Comparison of ENCODE assay signal across 9 mouse cellular contexts in genomic region chr11:83426964-83427363, GRCm38 (mm10). TPM values are rescaled to one million over a fixed set of nuclear protein-coding genes. Genes with fewer than 3 reads are reported as not detected.
DNase-seq lines count a peak whose midpoint lies in the region; ATAC-seq and TF ChIP-seq lines count a peak whose summit lies in the region.
"Had no signal": no experiment of that assay in that cellular context is flagged by ENCODE, and none has a peak within 500 bp of the region (broad histone marks: within the 10 kb centered on the region; RNA-seq: fewer than 3 reads in every experiment).

No protein-coding gene starts in this region.

- H3K9me3 ChIP-seq in embryonic facial prominence, embryonic 15.5 days (replicated peaks): no peaks in the 10 kb centered on the region
- H3K9me3 ChIP-seq in limb, embryonic 13.5 days: no peaks in the 10 kb centered on the region

- peak; percentile 34 for DNase-seq in kidney, postnatal 10 days
- DNase-seq in kidney, adult 8-10 months: no peak
- DNase-seq in frontal cortex, postnatal 36 days (ENCODE audit: low spot score in 2 of 2): no peak
- DNase-seq: right cerebral cortex, adult 18-20 months had no signal

- H3K9ac ChIP-seq in embryonic facial prominence, embryonic 15.5 days: no peak overlapping the region
- H3K9ac ChIP-seq in limb, embryonic 13.5 days: no peak overlapping the region

- peaks cover 45% of the 10 kb centered on the region for H3K27me3 ChIP-seq in embryonic facial prominence, embryonic 15.5 days
- peaks cover 61% of the 10 kb centered on the region for H3K27me3 ChIP-seq in limb, embryonic 13.5 days
- peaks cover 17% of the 10 kb centered on the region for H3K27me3 ChIP-seq in small intestine, adult 2 months (ENCODE audit: control insufficient read depth, insufficient read depth, low read length)

- H3K4me1 ChIP-seq in embryonic facial prominence, embryonic 15.5 days: peaks cover 10% of the 10 kb centered on the region
- 0 out of 2 replicates have a peak, but pooled peaks cover 5% of the 10 kb centered on the region for H3K4me1 ChIP-seq in limb, embryonic 13.5 days
- H3K4me1 ChIP-seq in small intestine, adult 2 months (ENCODE audit: control insufficient read depth, insufficient read depth, insufficient read length, low read length): peaks cover 3% of the 10 kb centered on the region; the same call in 1 of the 2 replicates

- H3K27ac ChIP-seq in embryonic facial prominence, embryonic 15.5 days (replicated peaks): no peak overlapping the region
- H3K27ac ChIP-seq in limb, embryonic 13.5 days: no peak overlapping the region
- H3K27ac ChIP-seq in small intestine, adult 2 months (ENCODE audit: insufficient read depth, low read depth, low read length): no peak overlapping the region

- TF ChIP-seq CTCF in small intestine, adult 2 months (IDR thresholded peaks at IDR 0.05; ENCODE audit: extremely low read depth, insufficient read length, insufficient replicate concordance, low read depth, low read length): no peak

- H3K4me3 ChIP-seq in embryonic facial prominence, embryonic 15.5 days (replicated peaks): no peak overlapping the region
- H3K4me3 ChIP-seq in limb, embryonic 13.5 days: peak overlapping the region; percentile 14; the same call in 1 of the 2 replicates
- H3K4me3 ChIP-seq in small intestine, adult 2 months (ENCODE audit: low read depth, low read length): peak overlapping the region; percentile 3; the same call in 1 of the 2 replicates

- ATAC-seq in embryonic facial prominence, embryonic 15.5 days (ENCODE audit: insufficient number of reproducible peaks, low FRiP score, low TSS enrichment, low read depth): no peak
- no peak for ATAC-seq in limb, embryonic 13.5 days (ENCODE audit: low FRiP score, low read depth)
- ATAC-seq in erythroid progenitor cell, adult 5-6 weeks (replicated peaks; ENCODE audit: low FRiP score, poor library complexity, severe bottlenecking): no peak

- no peaks in the 10 kb centered on the region for H3K36me3 ChIP-seq in embryonic facial prominence, embryonic 15.5 days
- H3K36me3 ChIP-seq in limb, embryonic 13.5 days: no peaks in the 10 kb centered on the region
- no peaks in the 10 kb centered on the region for H3K36me3 ChIP-seq in small intestine, adult 2 months (ENCODE audit: control insufficient read depth, insufficient read depth, low read length)

- TF ChIP-seq POLR2A in small intestine, adult 2 months (IDR thresholded peaks at IDR 0.05; ENCODE audit: low read depth, low read length): no peak

- peak overlapping the region; percentile 12; the same call in 1 of the 2 replicates for H3K4me2 ChIP-seq in embryonic facial prominence, embryonic 15.5 days (replicated peaks)
- H3K4me2 ChIP-seq in limb, embryonic 13.5 days (replicated peaks): peak overlapping the region; percentile 38

- 30% methylated on average over 17 of the region's 17 CpGs for whole genome bisulfite sequencing in embryonic facial prominence, embryonic 15.5 days
- WGBS in limb, embryonic 13.5 days: 36% methylated on average over 17 of the region's 17 CpGs
- 13% methylated on average over 17 of the region's 17 CpGs for WGBS in small intestine, adult 2 months

RNA-seq across cellular contexts. Expression of gene Gas2l2, which starts 2.3 kb away (rescaled TPM):
- 0.64 and 0.91 TPM in 2 replicates for polyA plus RNA-seq in embryonic facial prominence, embryonic 15.5 days (2015; fragmentation: Nextera tagmentation; extraction: Ambion mirVana)
- polyA plus RNA-seq in limb, embryonic 13.5 days (2015; fragmentation: Nextera tagmentation; extraction: Ambion mirVana): not detected in 2 replicates
- polyA plus RNA-seq in small intestine, adult 2 months (2012; rRNA removed): 0.06 and 0.18 TPM in 2 replicates
- not detected in 2 replicates for total RNA-seq in erythroid progenitor cell, adult 5-6 weeks (2015; ENCODE audit: low replicate concordance)
- total RNA-seq in erythroid progenitor cell, adult 5-6 weeks (2017; ENCODE audit: low replicate concordance): not detected in 2 replicates
- polyA plus RNA-seq: limb, embryonic 11.5 days had no signal

RNA-seq across cellular contexts. Expression of gene 1700020L24Rik, which starts 10.5 kb away (rescaled TPM):
- 0.57 and 0.58 TPM in 2 replicates for polyA plus RNA-seq in embryonic facial prominence, embryonic 15.5 days (2015; fragmentation: Nextera tagmentation; extraction: Ambion mirVana)
- 0.56 TPM in 1 of 2 replicates, not detected in the other for polyA plus RNA-seq in limb, embryonic 13.5 days (2015; fragmentation: Nextera tagmentation; extraction: Ambion mirVana)
- 0.94 and 1.4 TPM in 2 replicates for polyA plus RNA-seq in small intestine, adult 2 months (2012; rRNA removed)
- 12.3 TPM in 1 of 2 replicates, not detected in the other for total RNA-seq in erythroid progenitor cell, adult 5-6 weeks (2015; ENCODE audit: low replicate concordance)
- total RNA-seq in erythroid progenitor cell, adult 5-6 weeks (2017; ENCODE audit: low replicate concordance): 4.0 and 4.7 TPM in 2 replicates

RNA-seq across cellular contexts. Expression of gene Rasl10b, which starts 18.0 kb away (rescaled TPM):
- 3.2 and 3.9 TPM in 2 replicates for polyA plus RNA-seq in embryonic facial prominence, embryonic 15.5 days (2015; fragmentation: Nextera tagmentation; extraction: Ambion mirVana)
- polyA plus RNA-seq in limb, embryonic 13.5 days (2015; fragmentation: Nextera tagmentation; extraction: Ambion mirVana): 3.7 and 4.1 TPM in 2 replicates
- 0.80 and 0.93 TPM in 2 replicates for polyA plus RNA-seq in small intestine, adult 2 months (2012; rRNA removed)
- total RNA-seq in erythroid progenitor cell, adult 5-6 weeks (2015; ENCODE audit: low replicate concordance): not detected in 2 replicates
- total RNA-seq in erythroid progenitor cell, adult 5-6 weeks (2017; ENCODE audit: low replicate concordance): 0.23 TPM in 1 of 2 replicates, not detected in the other

RNA-seq across cellular contexts. Expression of gene Mmp28, which starts 35.9 kb away (rescaled TPM):
- 2.6 and 3.2 TPM in 2 replicates for polyA plus RNA-seq in embryonic facial prominence, embryonic 15.5 days (2015; fragmentation: Nextera tagmentation; extraction: Ambion mirVana)
- 3.0 and 4.5 TPM in 2 replicates for polyA plus RNA-seq in limb, embryonic 13.5 days (2015; fragmentation: Nextera tagmentation; extraction: Ambion mirVana)
- polyA plus RNA-seq in small intestine, adult 2 months (2012; rRNA removed): 10.5 and 12.0 TPM in 2 replicates
- total RNA-seq in erythroid progenitor cell, adult 5-6 weeks (2015; ENCODE audit: low replicate concordance): not detected in 2 replicates
- 1.7 TPM in 1 of 2 replicates, not detected in the other for total RNA-seq in erythroid progenitor cell, adult 5-6 weeks (2017; ENCODE audit: low replicate concordance)

RNA-seq across cellular contexts. Expression of gene Taf15, which starts 45.9 kb away (rescaled TPM):
- polyA plus RNA-seq in embryonic facial prominence, embryonic 15.5 days (2015; fragmentation: Nextera tagmentation; extraction: Ambion mirVana): 11.1 and 13.5 TPM in 2 replicates
- 16.9 and 19.3 TPM in 2 replicates for polyA plus RNA-seq in limb, embryonic 13.5 days (2015; fragmentation: Nextera tagmentation; extraction: Ambion mirVana)
- 2.6 and 6.1 TPM in 2 replicates for polyA plus RNA-seq in small intestine, adult 2 months (2012; rRNA removed)
- total RNA-seq in erythroid progenitor cell, adult 5-6 weeks (2015; ENCODE audit: low replicate concordance): 47.2 and 59.5 TPM in 2 replicates
- total RNA-seq in erythroid progenitor cell, adult 5-6 weeks (2017; ENCODE audit: low replicate concordance): 50.6 and 95.9 TPM in 2 replicates
